Mouse (Mus musculus): Measurements from ENCODE around the gene Nudt15. TPM values are rescaled to one million over a fixed set of nuclear protein-coding genes. Genes with fewer than 3 reads are reported as not detected.

Nudt15 gene
- polyA plus RNA-seq, 1 experiment from 2014 or later: 11.3 TPM

Other genes starting within 250 kb of the Nudt15 start
- 37.8 and 43.0 TPM in 2 replicates for gene Rb1, start 222.4 kb downstream of the Nudt15 start, polyA plus RNA-seq (2014; fragmentation: Nextera tagmentation; extraction: Ambion mirVana)
- 379 and 387 TPM in 2 replicates for gene Itm2b, start 163.0 kb downstream of the Nudt15 start, polyA plus RNA-seq (2014; fragmentation: Nextera tagmentation; extraction: Ambion mirVana)
- 93.5 and 96.3 TPM in 2 replicates for gene Med4, start 38.2 kb downstream of the Nudt15 start, polyA plus RNA-seq (2014; fragmentation: Nextera tagmentation; extraction: Ambion mirVana)
- gene Sucla2, start 22.9 kb downstream of the Nudt15 start, polyA plus RNA-seq (2014; fragmentation: Nextera tagmentation; extraction: Ambion mirVana): 120 and 125 TPM in 2 replicates
- gene Gm21750, start 113.0 kb upstream of the Nudt15 start, polyA plus RNA-seq (2014; fragmentation: Nextera tagmentation; extraction: Ambion mirVana): not detected in 2 replicates

All from hindbrain, embryonic 11.5 days (tissue).